Mouse (Mus musculus) limb, embryonic 12.5 days (tissue): Measurements from ENCODE around the gene Morc1. TPM values are rescaled to one million over a fixed set of nuclear protein-coding genes. Genes with fewer than 3 reads are reported as not detected.

Experiments
- ATAC-seq: fragments of 200-750 bp; cut with Nextera tagmentation; 2 replicates; pipeline ENCODE4 v1.8.0; 2017; ENCODE audit warnings: low read depth, moderate TSS enrichment; ENCODE audit not compliant: insufficient number of reproducible peaks, insufficient read depth, low FRiP score, low TSS enrichment
- H3K27ac ChIP-seq: fragments of 300-500 bp; sonication (generic); 2 replicates; pipeline ENCODE4 v1.5.1; 2016; ENCODE audit warnings: mild to moderate bottlenecking, moderate library complexity
- H3K27me3 ChIP-seq: fragments of 300-500 bp; sonication (generic); 2 replicates; pipeline ENCODE4 v1.6.1; 2016; ENCODE audit warnings: mild to moderate bottlenecking, moderate library complexity
- H3K36me3 ChIP-seq: fragments of 300-500 bp; sonication (generic); 2 replicates; pipeline ENCODE4 v1.6.1; 2016; ENCODE audit warnings: mild to moderate bottlenecking, moderate library complexity
- H3K4me1 ChIP-seq: fragments of 300-500 bp; sonication (generic); replicated peaks from 2 replicates; pipeline ENCODE4 v1.6.1; 2016
- H3K4me2 ChIP-seq: fragments of 300-500 bp; sonication (generic); 2 replicates; pipeline ENCODE4 v1.6.1; 2016; ENCODE audit warnings: mild to moderate bottlenecking, moderate library complexity
- H3K4me3 ChIP-seq: fragments of 300-500 bp; sonication (generic); replicated peaks from 2 replicates; pipeline ENCODE4 v1.5.1; 2016; ENCODE audit warnings: mild to moderate bottlenecking
- H3K9ac ChIP-seq: fragments of 300-500 bp; sonication (generic); replicated peaks from 2 replicates; pipeline ENCODE4 v1.6.1; 2016; ENCODE audit warnings: mild to moderate bottlenecking, moderate library complexity
- H3K9me3 ChIP-seq: fragments of 300-500 bp; sonication (generic); 2 replicates; pipeline ENCODE4 v1.6.1; 2016; ENCODE audit warnings: mild to moderate bottlenecking, moderate library complexity
- WGBS: fragments of 180-500 bp; shearing (Covaris S2); methylation state at CpG from one replicate; pipeline ENCODE4 v1.1.7; 2016; 5-methylcytosine and 5-hydroxymethylcytosine counted together
- polyA plus RNA-seq: library from polyadenylated mRNA; unstranded; fragments of >200 nt; fragmentation: Nextera tagmentation; extraction: Ambion mirVana; gene quantifications from 2 replicates; pipeline ENCODE4 v1.2.1, GENCODE M21; 2016

Gene Morc1
- polyA plus RNA-seq = 0.06 TPM in 1 of 2 replicates, not detected in the other

- no peak for ATAC-seq
- no peaks in the 10 kb centered on the region for H3K36me3 ChIP-seq
- no peak within 1 kb of the TSS for H3K4me2 ChIP-seq
- H3K4me3 ChIP-seq = no peak within 1 kb of the TSS
- no peak within 1 kb of the TSS for H3K27ac ChIP-seq
- 90% methylated on average over 15 of the region's 15 CpGs for WGBS
- H3K4me1 ChIP-seq = no peaks in the 10 kb centered on the region
- H3K27me3 ChIP-seq = 0 out of 2 replicates have a peak, but pooled peaks cover 3% of the 10 kb centered on the region
- H3K9ac ChIP-seq = no peak within 1 kb of the TSS
- no peaks in the 10 kb centered on the region for H3K9me3 ChIP-seq
Measured at GRCm38 (mm10) chr16:48431027-48431426, at the start of gene Morc1. TSS of gene Morc1 (plus strand) at chr16:48431237.

GRCm38 (mm10) chr16:48383582-48384257 lies 47.3 kb upstream of the Morc1 start:
- Histone ChIP-seq H3K4me3 (no peak overlapping the region), H3K36me3 (no peaks in the 10 kb centered on the region), H3K27me3 (no peaks in the 10 kb centered on the region), H3K27ac (no peak overlapping the region), H3K9ac (no peak overlapping the region), H3K4me1 (no peaks in the 10 kb centered on the region), H3K4me2 (no peak overlapping the region), H3K9me3 (no peaks in the 10 kb centered on the region)
- WGBS = 55% methylated on average over 3 of the region's 3 CpGs
- no peak for ATAC-seq

DNA sequence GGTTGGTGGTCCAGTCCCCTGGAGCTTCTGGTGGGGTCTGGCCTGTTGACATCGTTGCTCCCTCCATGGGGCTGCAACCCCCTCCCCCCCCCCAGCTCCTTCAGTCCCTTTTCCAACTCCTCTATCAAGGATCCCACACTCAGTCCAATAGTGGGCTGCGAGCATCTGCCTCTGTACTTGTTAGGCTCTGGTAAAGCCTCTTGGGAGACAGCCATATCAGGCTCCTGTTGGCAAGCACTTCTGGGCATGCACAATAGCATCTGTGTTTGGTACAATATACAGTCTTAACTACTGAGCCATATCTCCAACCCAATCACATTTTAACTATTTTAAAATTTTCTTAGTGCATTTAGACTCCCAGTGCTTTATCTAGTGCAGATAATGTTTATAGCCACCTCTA lies 44.1 kb upstream of the Morc1 start:
- Histone ChIP-seq H3K4me1 (no peaks in the 10 kb centered on the region), H3K27ac (no peak overlapping the region), H3K4me3 (no peak overlapping the region), H3K36me3 (no peaks in the 10 kb centered on the region), H3K9me3 (no peaks in the 10 kb centered on the region), H3K27me3 (no peaks in the 10 kb centered on the region), H3K4me2 (no peak overlapping the region), H3K9ac (no peak overlapping the region)
- 84% methylated on average over 2 of the region's 2 CpGs for WGBS
- ATAC-seq = no peak

- Histone ChIP-seq H3K27me3 (no peaks in the 10 kb centered on the region), H3K4me3 (no peak overlapping the region), H3K4me2 (no peak overlapping the region), H3K4me1 (no peaks in the 10 kb centered on the region), H3K27ac (no peak overlapping the region), H3K9me3 (no peaks in the 10 kb centered on the region), H3K9ac (no peak overlapping the region), H3K36me3 (no peaks in the 10 kb centered on the region)
- no peak for ATAC-seq
- 89% methylated on average over 2 of the region's 2 CpGs for WGBS
Measured at GRCm38 (mm10) chr16:48395278-48395677, 35.8 kb upstream of the Morc1 start.

GRCm38 (mm10) chr16:48402963-48403362 lies 28.1 kb upstream of the Morc1 start:
- Histone ChIP-seq H3K9ac (no peak overlapping the region), H3K4me3 (no peak overlapping the region), H3K4me2 (no peak overlapping the region), H3K9me3 (no peaks in the 10 kb centered on the region), H3K36me3 (no peaks in the 10 kb centered on the region), H3K4me1 (peaks cover 4% of the 10 kb centered on the region; the same call in 1 of the 2 replicates), H3K27ac (no peak overlapping the region), H3K27me3 (no peaks in the 10 kb centered on the region)
- 74% methylated on average over 4 of the region's 4 CpGs for WGBS
- no peak for ATAC-seq

- Histone ChIP-seq H3K9me3 (no peaks in the 10 kb centered on the region), H3K4me1 (peaks cover 4% of the 10 kb centered on the region; the same call in 1 of the 2 replicates), H3K27ac (no peak overlapping the region), H3K27me3 (no peaks in the 10 kb centered on the region), H3K36me3 (no peaks in the 10 kb centered on the region), H3K4me2 (no peak overlapping the region), H3K4me3 (no peak overlapping the region), H3K9ac (no peak overlapping the region)
- 84% methylated on average over 3 of the region's 3 CpGs for WGBS
- no peak for ATAC-seq
Measured at GRCm38 (mm10) chr16:48403423-48403822, 27.6 kb upstream of the Morc1 start.

DNA sequence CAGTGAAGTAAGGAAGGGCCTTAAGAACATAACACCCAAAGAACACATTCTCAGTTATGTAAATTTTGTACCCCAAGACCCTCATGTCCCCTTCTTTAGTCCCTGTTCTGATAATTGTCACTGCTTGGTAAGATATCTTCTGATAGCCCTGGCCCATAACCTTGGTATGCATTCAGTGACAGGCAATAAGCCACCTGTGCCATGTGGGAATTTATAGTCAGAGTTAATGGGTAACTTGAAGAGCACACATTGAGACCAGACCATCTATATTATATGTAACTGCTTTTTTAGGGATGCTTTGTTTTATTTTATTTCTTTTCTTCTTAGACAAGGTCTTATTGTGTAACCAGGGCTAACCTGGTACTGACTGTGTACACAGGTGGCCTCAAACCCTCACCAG lies 27.0 kb upstream of the Morc1 start:
- no peak for ATAC-seq
- H3K4me2 ChIP-seq = no peak overlapping the region

DNA sequence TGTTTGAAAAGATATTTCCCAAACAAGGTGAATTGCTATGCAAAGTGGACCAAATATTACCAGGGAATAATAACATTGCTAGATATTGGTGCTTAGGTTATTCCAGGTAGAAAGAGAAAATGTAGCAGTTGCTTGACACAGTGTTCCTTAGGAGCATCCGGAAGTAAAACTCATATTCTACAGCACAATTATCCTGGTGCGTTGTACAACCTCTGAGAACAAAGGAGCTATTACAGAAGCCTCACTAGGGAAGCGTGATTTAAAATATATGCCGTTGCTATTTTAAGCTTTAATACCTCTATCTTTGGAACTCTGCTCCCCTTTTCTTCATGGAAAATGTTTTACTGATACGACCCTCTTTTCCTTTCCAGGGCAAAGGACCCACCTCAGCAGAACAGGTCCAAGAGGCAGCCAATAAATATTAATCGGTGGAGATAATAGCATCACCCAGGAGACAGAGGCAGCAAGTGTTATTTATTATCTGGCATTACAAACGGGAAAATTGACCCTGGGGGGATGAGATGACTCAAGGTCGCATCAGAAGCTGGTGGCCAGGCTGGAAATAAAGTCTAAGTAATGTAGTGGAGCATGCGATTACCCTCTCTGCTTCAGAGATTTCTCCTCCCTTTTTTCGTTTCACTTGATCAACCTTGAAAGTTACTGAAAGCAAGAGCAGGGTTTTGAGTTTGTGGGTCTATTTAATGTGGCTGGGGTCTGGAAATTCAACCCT lies 25.2 kb upstream of the Morc1 start:
- H3K36me3 ChIP-seq = no peaks in the 10 kb centered on the region
- no peak overlapping the region for H3K4me3 ChIP-seq
- no peak overlapping the region for H3K9ac ChIP-seq
- no peaks in the 10 kb centered on the region for H3K9me3 ChIP-seq
- no peak overlapping the region for H3K4me2 ChIP-seq
- H3K4me1 ChIP-seq = peaks cover 4% of the 10 kb centered on the region; the same call in 1 of the 2 replicates
- WGBS = 65% methylated on average over 10 of the region's 10 CpGs
- no peak overlapping the region for H3K27ac ChIP-seq
- H3K27me3 ChIP-seq = no peaks in the 10 kb centered on the region
- ATAC-seq = no peak

More for the DNA sequence above, 27.0 kb upstream of the Morc1 start:
- H3K36me3 ChIP-seq = no peaks in the 10 kb centered on the region
- no peak overlapping the region for H3K9ac ChIP-seq
- H3K27ac ChIP-seq = no peak overlapping the region
- H3K27me3 ChIP-seq = no peaks in the 10 kb centered on the region
- H3K9me3 ChIP-seq = no peaks in the 10 kb centered on the region
- H3K4me1 ChIP-seq = peaks cover 4% of the 10 kb centered on the region; the same call in 1 of the 2 replicates
- H3K4me3 ChIP-seq = no peak overlapping the region

DNA sequence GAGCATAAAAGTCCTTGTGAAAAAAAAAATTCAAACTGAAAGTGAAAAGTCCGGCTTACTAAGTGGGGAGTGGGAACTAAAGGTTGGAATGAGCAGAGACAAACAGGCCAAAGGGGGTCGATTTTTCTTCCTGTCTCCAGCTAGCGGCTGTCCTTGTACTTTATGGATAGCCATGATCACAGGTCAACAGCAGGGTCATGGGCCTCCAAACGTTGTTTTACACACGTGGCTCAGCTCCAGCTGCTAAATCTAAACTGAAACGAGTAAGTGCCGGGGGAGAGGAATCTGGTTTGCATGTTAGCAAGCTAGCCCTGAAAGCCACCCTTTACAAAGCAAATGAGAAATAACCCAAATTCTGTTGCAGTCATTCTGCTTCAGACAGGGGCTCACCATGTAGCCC lies 21.5 kb upstream of the Morc1 start:
- Histone ChIP-seq H3K4me1 (0 out of 2 replicates have a peak, but pooled peaks cover 4% of the 10 kb centered on the region), H3K4me3 (no peak overlapping the region), H3K9ac (no peak overlapping the region), H3K4me2 (no peak overlapping the region), H3K36me3 (no peaks in the 10 kb centered on the region), H3K27ac (no peak overlapping the region), H3K9me3 (no peaks in the 10 kb centered on the region), H3K27me3 (no peaks in the 10 kb centered on the region)
- ATAC-seq = no peak
- WGBS = 30% methylated on average over 7 of the region's 7 CpGs

- Histone ChIP-seq H3K4me1 (0 out of 2 replicates have a peak, but pooled peaks cover 4% of the 10 kb centered on the region), H3K27ac (no peak overlapping the region), H3K4me3 (no peak overlapping the region), H3K27me3 (no peaks in the 10 kb centered on the region), H3K9me3 (no peaks in the 10 kb centered on the region), H3K4me2 (no peak overlapping the region), H3K36me3 (no peaks in the 10 kb centered on the region), H3K9ac (no peak overlapping the region)
- ATAC-seq = no peak
- WGBS = 72% methylated on average over 3 of the region's 3 CpGs
Measured at GRCm38 (mm10) chr16:48410125-48410524, 20.9 kb upstream of the Morc1 start.

DNA sequence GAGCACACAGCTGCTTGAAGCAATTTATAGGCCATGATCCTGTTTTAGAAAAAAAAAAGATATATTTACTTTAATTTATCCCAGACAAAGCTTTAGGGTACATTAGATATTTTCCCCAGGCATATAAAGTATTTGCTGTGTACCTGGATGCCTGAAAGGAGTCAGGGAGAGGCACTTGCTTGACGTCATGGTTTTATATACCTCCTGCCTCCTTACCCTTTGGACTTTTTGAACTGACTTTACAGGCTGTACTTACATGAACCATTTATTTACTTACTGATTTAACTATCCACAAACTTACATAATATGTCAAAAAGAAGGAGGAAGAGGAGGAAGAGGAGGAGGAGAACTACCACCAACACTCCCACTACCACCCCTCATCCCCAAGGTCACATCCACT lies 18.8 kb upstream of the Morc1 start, which contains the start of gene Gm5485:
TSS of gene Gm5485 (minus strand) at position 171 of the 400 bp plus-strand sequence.
- H3K36me3 ChIP-seq = no peaks in the 10 kb centered on the region
- no peaks in the 10 kb centered on the region for H3K9me3 ChIP-seq
- H3K27me3 ChIP-seq = no peaks in the 10 kb centered on the region
- H3K27ac ChIP-seq = no peak within 1 kb of the TSS
- WGBS = 79% methylated on average over 1 of the region's 1 CpGs
- ATAC-seq = no peak
- no peaks in the 10 kb centered on the region for H3K4me1 ChIP-seq
- H3K9ac ChIP-seq = no peak within 1 kb of the TSS
- H3K4me3 ChIP-seq = no peak within 1 kb of the TSS
- H3K4me2 ChIP-seq = no peak within 1 kb of the TSS
